In genomic region chr4:5568076-5568475, GRCm38 (mm10) we compare ENCODE assay signal across 27 mouse cellular contexts.
DNase-seq lines count a peak whose midpoint lies in the region; ATAC-seq and TF ChIP-seq lines count a peak whose summit lies in the region.
"Had no signal": no experiment of that assay in that cellular context is flagged by ENCODE, and none has a peak within 500 bp of the region (broad histone marks: within the 10 kb centered on the region; RNA-seq: fewer than 3 reads in every experiment).

No protein-coding gene starts in this region.

- peak; percentile 43 for DNase-seq in embryonic facial prominence, embryonic 14.5 days (ENCODE audit: low spot score)
- DNase-seq in embryonic facial prominence, embryonic 10.5 days (ENCODE audit: low spot score), result no peak
- peak; percentile 32 for DNase-seq in kidney, adult 2 months
- DNase-seq in kidney, postnatal 25 days, result no peak
- peak; percentile 27 for DNase-seq in kidney, adult 9 months
- DNase-seq in fat pad, adult 2 months (ENCODE audit: extremely low read depth, low read depth, low spot score), result peak; percentile 40
- DNase-seq in gastrocnemius, adult 2 months, result no peak
- DNase-seq: adrenal gland, adult 8-10 months; adrenal gland, postnatal 14 days; adrenal gland, postnatal 36 days; B cell, adult 2 months; cerebellum, adult 11-12 months; cerebellum, adult 2 months; cerebellum, adult 9-10 months; cerebellum, postnatal 10 days; cerebellum, postnatal 25 days had no signal

- intact Hi-C loops in gastrocnemius, adult 2 months (cut with DNase I), result no loop called here

- no peaks in the 10 kb centered on the region for H3K9me3 ChIP-seq in embryonic facial prominence, embryonic 14.5 days (ENCODE audit: control insufficient read depth, low read length)
- H3K9me3 ChIP-seq in embryonic facial prominence, embryonic 10.5 days, result no peaks in the 10 kb centered on the region
- H3K9me3 ChIP-seq in kidney, embryonic 14.5 days (ENCODE audit: control insufficient read depth, low read length), result no peaks in the 10 kb centered on the region
- H3K9me3 ChIP-seq: embryonic facial prominence, embryonic 13.5 days; forebrain, embryonic 10.5 days; forebrain, embryonic 12.5 days; G1E had no signal

- H3K27me3 ChIP-seq in embryonic facial prominence, embryonic 14.5 days (replicated peaks; ENCODE audit: control insufficient read depth, insufficient read depth, low read length), result no peaks in the 10 kb centered on the region
- no peaks in the 10 kb centered on the region for H3K27me3 ChIP-seq in embryonic facial prominence, embryonic 10.5 days (replicated peaks; ENCODE audit: low read depth, poor library complexity, severe bottlenecking)
- H3K27me3 ChIP-seq in kidney, adult 2 months (replicated peaks; ENCODE audit: control insufficient read depth, insufficient read depth, low read length), result no peaks in the 10 kb centered on the region
- H3K27me3 ChIP-seq in kidney, embryonic 14.5 days (ENCODE audit: control insufficient read depth, insufficient read depth, low read length), result no peaks in the 10 kb centered on the region
- H3K27me3 ChIP-seq: CH12.LX; embryonic facial prominence, embryonic 13.5 days; forebrain, embryonic 12.5 days; Patski had no signal

- no peak overlapping the region for H3K27ac ChIP-seq in embryonic facial prominence, embryonic 14.5 days (replicated peaks; ENCODE audit: low read depth, low read length)
- no peak overlapping the region for H3K27ac ChIP-seq in embryonic facial prominence, embryonic 10.5 days (replicated peaks)
- H3K27ac ChIP-seq in kidney, adult 2 months (ENCODE audit: insufficient read depth, low read depth, low read length), result no peak overlapping the region
- H3K27ac ChIP-seq in kidney, embryonic 14.5 days (ENCODE audit: low read depth, low read length), result no peak overlapping the region
- H3K27ac ChIP-seq in gastrocnemius, adult 2 months, result no peak overlapping the region
- H3K27ac ChIP-seq: embryonic facial prominence, embryonic 13.5 days; forebrain, embryonic 10.5 days; forebrain, embryonic 12.5 days had no signal

- no peak for TF ChIP-seq CTCF in kidney, adult 2 months (conservative IDR thresholded peaks at IDR 0.05; ENCODE audit: insufficient read depth, insufficient read length, low read depth, low read length)
- TF ChIP-seq CTCF in gastrocnemius, adult 2 months (IDR thresholded peaks at IDR 0.05), result no peak

- H3K9ac ChIP-seq in embryonic facial prominence, embryonic 14.5 days (ENCODE audit: low read depth, low read length), result no peak overlapping the region
- H3K9ac ChIP-seq in kidney, embryonic 14.5 days (ENCODE audit: low read depth, low read length), result no peak overlapping the region
- H3K9ac ChIP-seq: embryonic facial prominence, embryonic 13.5 days; forebrain, embryonic 12.5 days had no signal

- TF ChIP-seq POLR2A in kidney, adult 2 months (IDR thresholded peaks at IDR 0.05; ENCODE audit: low read depth, low read length), result no peak

- no peak overlapping the region for H3K4me3 ChIP-seq in embryonic facial prominence, embryonic 14.5 days (ENCODE audit: low read depth, low read length)
- H3K4me3 ChIP-seq in embryonic facial prominence, embryonic 10.5 days, result no peak overlapping the region
- no peak overlapping the region for H3K4me3 ChIP-seq in kidney, adult 2 months (ENCODE audit: insufficient read depth, low read depth, low read length)
- no peak overlapping the region for H3K4me3 ChIP-seq in kidney, embryonic 14.5 days (ENCODE audit: low read length)
- no peak overlapping the region for H3K4me3 ChIP-seq in gastrocnemius, adult 2 months
- H3K4me3 ChIP-seq: embryonic facial prominence, embryonic 13.5 days; forebrain, embryonic 10.5 days; forebrain, embryonic 12.5 days had no signal

- ATAC-seq in embryonic facial prominence, embryonic 14.5 days (ENCODE audit: low read depth), result no peak
- no peak for ATAC-seq in kidney, embryonic 14.5 days (ENCODE audit: low FRiP score, low TSS enrichment)
- ATAC-seq: activated CD4-positive, CD25-positive, alpha-beta regulatory T cell, adult 4 months; CD4-positive, CD25-positive, alpha-beta regulatory T cell, adult 4 months; forebrain, embryonic 14.5 days; forebrain, embryonic 16.5 days; Patski had no signal

- H3K4me2 ChIP-seq in embryonic facial prominence, embryonic 14.5 days (ENCODE audit: low read depth, low read length), result no peak overlapping the region
- no peak overlapping the region for H3K4me2 ChIP-seq in kidney, embryonic 14.5 days (replicated peaks; ENCODE audit: low read depth, low read length)
- H3K4me2 ChIP-seq: embryonic facial prominence, embryonic 13.5 days; forebrain, embryonic 12.5 days had no signal

- no peaks in the 10 kb centered on the region for H3K4me1 ChIP-seq in embryonic facial prominence, embryonic 14.5 days (ENCODE audit: control insufficient read depth, insufficient read depth, low read length)
- no peaks in the 10 kb centered on the region for H3K4me1 ChIP-seq in embryonic facial prominence, embryonic 10.5 days
- no peaks in the 10 kb centered on the region for H3K4me1 ChIP-seq in kidney, adult 2 months (ENCODE audit: control insufficient read depth, insufficient read depth, low read length)
- no peaks in the 10 kb centered on the region for H3K4me1 ChIP-seq in kidney, embryonic 14.5 days (ENCODE audit: control insufficient read depth, insufficient read depth, low read length)
- H3K4me1 ChIP-seq: embryonic facial prominence, embryonic 13.5 days; forebrain, embryonic 10.5 days; forebrain, embryonic 12.5 days had no signal

- no peaks in the 10 kb centered on the region for H3K36me3 ChIP-seq in embryonic facial prominence, embryonic 14.5 days (ENCODE audit: control insufficient read depth, insufficient read depth, low read length)
- no peaks in the 10 kb centered on the region for H3K36me3 ChIP-seq in embryonic facial prominence, embryonic 10.5 days (replicated peaks)
- H3K36me3 ChIP-seq in kidney, adult 2 months (ENCODE audit: control insufficient read depth, insufficient read depth, low read length), result no peaks in the 10 kb centered on the region
- no peaks in the 10 kb centered on the region for H3K36me3 ChIP-seq in kidney, embryonic 14.5 days (ENCODE audit: control insufficient read depth, insufficient read depth, low read length)
- H3K36me3 ChIP-seq: embryonic facial prominence, embryonic 13.5 days; forebrain, embryonic 10.5 days; forebrain, embryonic 12.5 days; G1E had no signal

Comparison
In these comparisons a context has a peak if more than half of its experiments do, and no peak if none do; other contexts are left out.
1. DNase-seq: peak in embryonic facial prominence, embryonic 14.5 days (single experiment), kidney, adult 2 months (single experiment), kidney, adult 9 months (single experiment) and fat pad, adult 2 months (single experiment); none in embryonic facial prominence, embryonic 10.5 days (single experiment), kidney, postnatal 25 days (0 of 2) and gastrocnemius, adult 2 months (single experiment).